Mouse (Mus musculus): ENCODE data around the gene Nprl3. TPM values are rescaled to one million over a fixed set of nuclear protein-coding genes. Genes with fewer than 3 reads are reported as not detected.

Gene Nprl3
- polyA plus RNA-seq, 1 experiment, result 5.8 TPM

DNA sequence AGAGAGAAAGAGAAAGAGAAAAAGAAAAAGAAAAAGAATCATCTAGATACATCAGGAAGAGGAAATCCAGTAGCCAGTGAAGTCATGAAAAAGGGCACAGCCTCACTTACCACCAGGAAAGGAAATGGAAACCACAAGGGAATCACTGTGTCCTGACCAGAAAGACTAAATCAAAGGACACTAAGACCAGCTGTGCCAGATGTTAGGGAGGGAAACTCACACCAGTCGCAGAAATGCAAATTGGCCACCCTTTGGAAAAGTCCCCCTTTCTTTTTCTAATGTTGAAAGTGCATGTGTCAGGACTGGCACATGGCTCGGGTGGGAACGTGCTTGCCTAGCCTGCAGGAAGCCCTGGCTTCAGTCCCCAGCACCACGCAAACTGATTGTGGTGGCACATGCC is 3.7 kb upstream of the Nprl3 start:
- H3K27me3 ChIP-seq (ENCODE audit: control insufficient read depth), result peaks cover under 1% of the 10 kb centered on the region; the same call in 1 of the 2 replicates
- TF ChIP-seq GATA1 (IDR thresholded peaks at IDR 0.05; ENCODE audit: low read length) (no peak), TAL1 (IDR thresholded peaks at IDR 0.05; ENCODE audit: low read length) (no peak)
- peaks cover 33% of the 10 kb centered on the region for H3K36me3 ChIP-seq (ENCODE audit: control insufficient read depth)
- H3K9me3 ChIP-seq (ENCODE audit: control insufficient read depth, low read length), result no peaks in the 10 kb centered on the region
- H3K4me1 ChIP-seq (ENCODE audit: control insufficient read depth), result peaks cover 90% of the 10 kb centered on the region
- H3K4me3 ChIP-seq (replicated peaks), result no peak overlapping the region

DNA sequence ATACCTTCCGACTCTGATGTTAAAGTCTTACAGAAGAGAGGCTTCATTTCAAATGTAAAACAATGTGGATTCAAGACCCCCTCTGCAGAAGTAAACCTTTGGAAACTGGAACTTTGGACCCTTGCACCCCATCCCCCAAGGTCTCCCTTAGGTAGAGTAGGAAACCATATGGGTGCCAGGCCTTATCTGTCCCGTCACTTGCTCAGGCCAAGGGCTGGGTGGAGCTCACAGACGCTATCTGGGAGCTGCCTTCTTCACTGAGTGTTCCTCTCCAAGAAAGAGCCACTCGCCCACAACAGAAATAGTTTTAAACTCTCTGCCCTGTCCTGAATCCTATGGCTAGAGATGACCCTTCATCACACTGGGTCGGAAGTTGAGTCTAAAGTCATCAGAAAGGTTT is 1.4 kb upstream of the Nprl3 start:
- peaks cover 48% of the 10 kb centered on the region for H3K36me3 ChIP-seq (ENCODE audit: control insufficient read depth)
- peak; percentile 97 for TF ChIP-seq GATA1 (IDR thresholded peaks at IDR 0.05; ENCODE audit: low read length)
- peak; percentile 91 for TF ChIP-seq TAL1 (IDR thresholded peaks at IDR 0.05; ENCODE audit: low read length)
- H3K27me3 ChIP-seq (ENCODE audit: control insufficient read depth), result no peaks in the 10 kb centered on the region
- peaks cover 94% of the 10 kb centered on the region for H3K4me1 ChIP-seq (ENCODE audit: control insufficient read depth)
- peak overlapping the region; percentile 83 for H3K4me3 ChIP-seq (replicated peaks)
- no peaks in the 10 kb centered on the region for H3K9me3 ChIP-seq (ENCODE audit: control insufficient read depth, low read length)

DNA sequence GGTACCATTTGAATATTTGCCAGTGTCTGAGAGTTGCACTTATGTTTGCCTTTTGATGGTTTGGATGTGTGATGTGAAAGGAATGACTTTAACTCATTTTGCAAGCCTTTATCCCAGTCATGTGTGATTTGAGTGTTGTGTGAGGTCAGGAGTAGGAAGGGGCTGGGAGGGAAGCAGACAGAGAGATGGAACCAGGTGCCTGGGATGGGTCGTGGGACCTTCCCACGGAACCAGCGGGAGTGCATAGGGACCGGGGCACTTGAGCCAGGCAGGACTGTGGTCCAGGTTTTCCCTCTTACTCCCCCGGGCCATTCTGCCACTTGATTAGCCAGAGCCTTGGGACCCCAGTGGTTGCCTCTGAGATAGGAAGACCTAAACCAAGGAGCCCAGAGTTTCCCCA is 457 bp upstream of the Nprl3 start:
- Histone ChIP-seq H3K4me3 (replicated peaks) (peak overlapping the region; percentile 83), H3K36me3 (ENCODE audit: control insufficient read depth) (peaks cover 58% of the 10 kb centered on the region), H3K9me3 (ENCODE audit: control insufficient read depth, low read length) (no peaks in the 10 kb centered on the region), H3K4me1 (ENCODE audit: control insufficient read depth) (peaks cover 98% of the 10 kb centered on the region), H3K27me3 (ENCODE audit: control insufficient read depth) (no peaks in the 10 kb centered on the region)
- no peak for TF ChIP-seq GATA1 (IDR thresholded peaks at IDR 0.05; ENCODE audit: low read length)
- no peak for TF ChIP-seq TAL1 (IDR thresholded peaks at IDR 0.05; ENCODE audit: low read length)

DNA sequence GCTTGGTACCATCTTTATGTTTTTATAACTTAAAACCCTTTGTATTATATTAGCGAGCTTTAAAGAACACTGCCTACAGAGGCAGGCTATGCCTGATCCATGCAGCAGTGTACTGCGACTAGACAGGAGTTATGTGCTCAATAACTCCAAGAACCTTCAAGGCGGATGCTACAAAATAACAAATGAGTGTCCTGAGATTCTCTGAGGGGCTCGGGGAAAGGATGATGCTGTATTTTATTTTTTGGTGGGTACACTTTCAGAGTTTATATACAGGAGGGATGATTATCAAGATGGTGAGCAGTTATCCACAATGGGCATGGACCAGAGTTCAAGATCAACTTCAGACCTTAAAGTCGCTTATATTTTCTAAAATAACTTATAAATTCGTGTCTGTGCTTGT is 731 bp downstream of the Nprl3 start:
- peaks cover 98% of the 10 kb centered on the region for H3K4me1 ChIP-seq (ENCODE audit: control insufficient read depth)
- H3K36me3 ChIP-seq (ENCODE audit: control insufficient read depth), result peaks cover 70% of the 10 kb centered on the region
- H3K9me3 ChIP-seq (ENCODE audit: control insufficient read depth, low read length), result no peaks in the 10 kb centered on the region
- H3K27me3 ChIP-seq (ENCODE audit: control insufficient read depth), result no peaks in the 10 kb centered on the region
- H3K4me3 ChIP-seq (replicated peaks), result peak overlapping the region; percentile 83
- TF ChIP-seq GATA1 (IDR thresholded peaks at IDR 0.05; ENCODE audit: low read length) (no peak), TAL1 (IDR thresholded peaks at IDR 0.05; ENCODE audit: low read length) (no peak)

DNA sequence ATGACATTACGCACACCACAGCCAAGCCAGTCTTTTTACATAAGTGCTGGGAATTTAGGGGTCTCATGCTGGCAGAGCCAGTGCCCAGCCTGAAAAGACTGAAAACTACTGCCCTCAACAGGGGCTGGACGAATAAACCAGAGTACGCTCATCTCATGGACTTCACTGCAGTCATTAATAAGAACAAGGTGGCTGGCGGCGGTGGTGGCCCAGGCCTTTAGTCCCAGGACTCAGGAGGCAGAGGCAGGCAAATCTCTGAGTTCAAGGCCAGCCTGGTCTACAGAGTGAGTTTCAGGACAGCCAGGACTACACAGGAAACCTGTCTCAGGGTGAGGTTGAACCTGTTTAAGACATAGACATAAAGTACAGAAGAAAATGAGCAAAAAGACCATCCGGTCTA is 1.3 kb downstream of the Nprl3 start:
- H3K4me3 ChIP-seq (replicated peaks), result peak overlapping the region; percentile 43
- no peaks in the 10 kb centered on the region for H3K27me3 ChIP-seq (ENCODE audit: control insufficient read depth)
- H3K9me3 ChIP-seq (ENCODE audit: control insufficient read depth, low read length), result no peaks in the 10 kb centered on the region
- TF ChIP-seq GATA1 (IDR thresholded peaks at IDR 0.05; ENCODE audit: low read length) (no peak), TAL1 (IDR thresholded peaks at IDR 0.05; ENCODE audit: low read length) (no peak)
- peaks cover 70% of the 10 kb centered on the region for H3K36me3 ChIP-seq (ENCODE audit: control insufficient read depth)
- peaks cover 97% of the 10 kb centered on the region for H3K4me1 ChIP-seq (ENCODE audit: control insufficient read depth)

DNA sequence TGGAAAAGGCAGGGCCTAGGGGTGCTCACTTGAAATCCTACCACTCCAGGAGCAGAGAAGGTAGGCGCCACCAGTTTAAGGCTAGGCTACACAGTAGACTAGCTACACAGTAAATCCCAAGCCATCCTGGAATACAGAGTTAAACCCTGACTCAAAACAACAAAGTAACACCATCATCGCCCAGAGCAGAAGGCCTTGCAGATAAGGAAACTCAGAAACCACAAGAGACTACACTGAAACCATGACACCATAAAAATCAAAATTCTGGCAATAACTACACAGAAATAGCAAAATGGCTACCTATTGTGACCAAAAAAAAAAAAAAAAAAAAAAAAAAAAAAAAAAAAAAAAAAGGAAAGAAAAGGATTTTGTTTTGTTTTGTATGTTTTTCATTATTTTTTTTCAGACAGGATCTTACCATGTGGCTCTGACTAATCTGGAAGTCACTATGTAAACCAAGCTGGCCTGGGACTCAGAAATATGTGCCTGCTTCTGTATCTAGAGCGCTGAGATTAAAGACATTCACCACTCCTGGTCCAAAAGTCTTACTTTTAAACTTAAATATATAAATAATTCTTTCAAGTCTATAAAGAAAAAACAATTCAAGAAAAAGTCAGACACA is 2.3 kb downstream of the Nprl3 start:
- Histone ChIP-seq H3K4me3 (replicated peaks) (peak overlapping the region; percentile 21), H3K4me1 (ENCODE audit: control insufficient read depth) (peaks cover 98% of the 10 kb centered on the region)

DNA sequence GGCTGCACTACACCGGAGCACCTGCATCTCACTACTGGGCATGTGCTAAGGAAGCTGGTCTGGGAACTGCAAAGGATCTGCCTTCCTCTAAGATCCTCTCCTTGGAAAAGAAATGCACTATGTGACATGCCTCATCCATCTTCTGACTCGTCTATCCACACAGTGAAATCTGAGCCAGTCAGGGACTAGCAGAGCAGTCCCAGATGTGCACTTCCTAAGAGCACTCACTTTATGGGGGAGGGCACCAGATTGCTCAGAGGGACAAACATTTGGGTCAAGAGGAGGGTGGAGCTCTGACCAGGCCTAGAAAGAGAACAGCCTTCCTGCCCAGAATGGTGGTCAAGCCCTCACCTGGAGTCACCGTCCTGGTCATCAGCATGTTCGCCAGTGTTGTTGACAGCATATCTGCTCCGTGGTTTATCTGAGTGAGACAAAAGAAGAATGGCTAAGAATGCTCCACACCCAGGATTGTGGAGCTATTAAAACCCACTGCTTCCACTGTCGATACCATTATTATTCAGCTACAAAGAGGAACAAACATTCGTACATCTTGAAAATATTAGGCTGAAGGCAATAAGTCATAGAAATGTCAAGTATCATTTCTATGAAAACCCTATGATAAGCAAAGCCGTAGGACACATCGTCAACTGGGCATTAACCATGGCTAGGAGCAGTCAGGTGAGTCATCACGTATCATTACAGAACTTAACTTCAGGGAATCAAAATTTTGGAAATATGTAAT is 4.7 kb downstream of the Nprl3 start:
- H3K36me3 ChIP-seq (ENCODE audit: control insufficient read depth), result peaks cover 86% of the 10 kb centered on the region
- peaks cover 95% of the 10 kb centered on the region for H3K4me1 ChIP-seq (ENCODE audit: control insufficient read depth)
- no peak overlapping the region for H3K4me3 ChIP-seq (replicated peaks)
- no peak for TF ChIP-seq TAL1 (IDR thresholded peaks at IDR 0.05; ENCODE audit: low read length)
- no peak for TF ChIP-seq GATA1 (IDR thresholded peaks at IDR 0.05; ENCODE audit: low read length)
- no peaks in the 10 kb centered on the region for H3K27me3 ChIP-seq (ENCODE audit: control insufficient read depth)
- no peaks in the 10 kb centered on the region for H3K9me3 ChIP-seq (ENCODE audit: control insufficient read depth, low read length)

More for the DNA sequence above, 2.3 kb downstream of the Nprl3 start:
- Histone ChIP-seq H3K9me3 (ENCODE audit: control insufficient read depth, low read length) (no peaks in the 10 kb centered on the region), H3K27me3 (ENCODE audit: control insufficient read depth) (no peaks in the 10 kb centered on the region), H3K36me3 (ENCODE audit: control insufficient read depth) (peaks cover 75% of the 10 kb centered on the region)
- TF ChIP-seq TAL1 (IDR thresholded peaks at IDR 0.05; ENCODE audit: low read length), result peak; percentile 87
- peak; percentile 86 for TF ChIP-seq GATA1 (IDR thresholded peaks at IDR 0.05; ENCODE audit: low read length)

DNA sequence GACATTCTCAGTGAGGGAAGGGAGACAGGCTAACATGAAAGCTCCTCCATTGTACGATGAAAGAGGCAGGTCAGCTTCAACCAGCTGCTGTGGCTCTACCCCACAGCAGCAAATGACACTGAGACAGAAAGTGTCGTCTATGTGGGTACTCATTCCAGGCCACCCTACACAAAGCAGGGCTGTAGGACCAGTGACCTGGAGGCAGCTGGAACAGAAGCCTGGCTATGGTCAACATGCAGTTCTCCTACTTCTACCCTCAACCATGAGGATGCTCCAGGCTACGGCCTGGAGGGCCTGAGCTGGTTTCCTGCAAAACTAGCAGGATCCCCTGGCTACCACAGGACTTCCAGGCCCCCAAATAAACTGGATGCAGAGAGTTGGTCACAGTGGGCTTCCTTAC is 10.9 kb downstream of the Nprl3 start:
- Histone ChIP-seq H3K4me3 (replicated peaks) (peak overlapping the region; percentile 36), H3K9me3 (ENCODE audit: control insufficient read depth, low read length) (no peaks in the 10 kb centered on the region), H3K27me3 (ENCODE audit: control insufficient read depth) (no peaks in the 10 kb centered on the region), H3K4me1 (ENCODE audit: control insufficient read depth) (peaks cover 94% of the 10 kb centered on the region), H3K36me3 (ENCODE audit: control insufficient read depth) (peaks cover 93% of the 10 kb centered on the region)
- TF ChIP-seq TAL1 (IDR thresholded peaks at IDR 0.05; ENCODE audit: low read length) (no peak), GATA1 (IDR thresholded peaks at IDR 0.05; ENCODE audit: low read length) (no peak)

DNA sequence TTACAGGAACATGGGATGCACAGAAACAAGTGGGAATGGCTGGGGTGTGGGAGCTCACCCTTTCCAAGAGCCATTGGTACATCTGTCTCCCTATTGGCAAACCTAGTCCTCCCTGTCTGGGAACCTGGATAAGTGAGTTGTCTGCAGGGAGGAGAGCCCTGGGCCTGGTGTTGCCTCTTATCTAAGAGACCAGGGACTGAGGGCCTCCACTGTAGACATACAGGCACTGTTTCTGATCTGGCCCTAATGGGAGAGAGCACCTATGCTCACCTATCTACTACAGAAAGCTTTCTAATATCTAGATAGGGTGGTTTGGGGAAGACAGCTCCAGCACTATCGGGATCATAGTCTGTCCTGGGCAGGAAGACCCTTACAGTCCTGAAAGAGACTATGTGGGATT is 11.4 kb downstream of the Nprl3 start:
- H3K9me3 ChIP-seq (ENCODE audit: control insufficient read depth, low read length), result no peaks in the 10 kb centered on the region
- H3K4me1 ChIP-seq (ENCODE audit: control insufficient read depth), result peaks cover 95% of the 10 kb centered on the region
- peaks cover 93% of the 10 kb centered on the region for H3K36me3 ChIP-seq (ENCODE audit: control insufficient read depth)
- peak; percentile 90 for TF ChIP-seq GATA1 (IDR thresholded peaks at IDR 0.05; ENCODE audit: low read length)
- TF ChIP-seq TAL1 (IDR thresholded peaks at IDR 0.05; ENCODE audit: low read length), result peak; percentile 96
- peak overlapping the region; percentile 36 for H3K4me3 ChIP-seq (replicated peaks)
- H3K27me3 ChIP-seq (ENCODE audit: control insufficient read depth), result no peaks in the 10 kb centered on the region

Data from erythroblast, embryonic 14.5 days (primary cell).